Mouse (Mus musculus): ENCODE measurements at regions not wholly inside any gene's neighbourhood (a gene's known extent, or its start where the extent isn't known, plus 50 kb on each side); places are given as distances from the start of the nearest gene placed in this dataset.

DNA sequence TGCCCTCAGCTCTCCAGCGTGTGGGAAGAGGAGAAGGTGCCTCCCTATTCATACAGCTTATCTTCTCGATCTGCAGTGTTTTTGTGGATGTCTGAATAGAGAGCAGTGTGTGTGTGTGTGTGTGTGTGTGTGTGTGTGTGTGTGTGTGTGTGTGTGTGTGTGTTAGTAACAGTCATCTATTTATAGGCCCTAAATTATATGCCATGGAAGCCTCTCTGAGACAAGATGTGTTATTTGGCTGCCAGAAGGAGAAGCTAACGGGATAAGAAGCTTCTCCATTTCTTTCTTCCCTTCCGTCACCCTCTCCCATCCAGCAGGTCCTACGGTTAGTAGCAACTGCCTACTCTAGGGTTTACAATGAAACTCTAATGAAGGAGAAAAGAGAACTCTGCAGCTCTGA, 270.3 kb downstream of the Emp1 start:
- TF ChIP-seq EP300 (IDR thresholded peaks at IDR 0.05; ENCODE audit: low read depth) (no peak), CTCF (IDR thresholded peaks at IDR 0.05; ENCODE audit: low read depth) (no peak)

All from heart, postnatal 0 days (tissue).